Mouse (Mus musculus) heart, adult 18-20 months (tissue): ENCODE results near the gene Tbc1d10c. TPM values are rescaled to one million over a fixed set of nuclear protein-coding genes. Genes with fewer than 3 reads are reported as not detected.
"Not testable (repeated sequence)": the region's sequence is repeated elsewhere in the genome, so short reads cannot be mapped to it uniquely, and the experiment has no call there.

Experiments used
- DNase-seq, 2 experiments: peaks; one replicate each; pipeline ENCODE4 v3.0.0; 2021 to 2022; ENCODE audit warnings: mixed read lengths in 1 of 2
- microRNA-seq, 2 experiments: library from miRNA; unstranded; fragments of <30 nt; microRNA quantifications; one replicate each; pipeline ENCODE4 v1.2.0; 2022
- total RNA-seq, 2 experiments: library from RNA; stranded (reverse); gene quantifications; 2 replicates each; pipeline ENCODE4 v1.2.3; 2021

Gene Tbc1d10c
- total RNA-seq, 2 experiments from 2014 or later, result 12.0 to 20.2 TPM

GRCm38 (mm10) chr19:4145936-4146335 lies 45.1 kb downstream of the Tbc1d10c start:
- no peak for DNase-seq

DNA sequence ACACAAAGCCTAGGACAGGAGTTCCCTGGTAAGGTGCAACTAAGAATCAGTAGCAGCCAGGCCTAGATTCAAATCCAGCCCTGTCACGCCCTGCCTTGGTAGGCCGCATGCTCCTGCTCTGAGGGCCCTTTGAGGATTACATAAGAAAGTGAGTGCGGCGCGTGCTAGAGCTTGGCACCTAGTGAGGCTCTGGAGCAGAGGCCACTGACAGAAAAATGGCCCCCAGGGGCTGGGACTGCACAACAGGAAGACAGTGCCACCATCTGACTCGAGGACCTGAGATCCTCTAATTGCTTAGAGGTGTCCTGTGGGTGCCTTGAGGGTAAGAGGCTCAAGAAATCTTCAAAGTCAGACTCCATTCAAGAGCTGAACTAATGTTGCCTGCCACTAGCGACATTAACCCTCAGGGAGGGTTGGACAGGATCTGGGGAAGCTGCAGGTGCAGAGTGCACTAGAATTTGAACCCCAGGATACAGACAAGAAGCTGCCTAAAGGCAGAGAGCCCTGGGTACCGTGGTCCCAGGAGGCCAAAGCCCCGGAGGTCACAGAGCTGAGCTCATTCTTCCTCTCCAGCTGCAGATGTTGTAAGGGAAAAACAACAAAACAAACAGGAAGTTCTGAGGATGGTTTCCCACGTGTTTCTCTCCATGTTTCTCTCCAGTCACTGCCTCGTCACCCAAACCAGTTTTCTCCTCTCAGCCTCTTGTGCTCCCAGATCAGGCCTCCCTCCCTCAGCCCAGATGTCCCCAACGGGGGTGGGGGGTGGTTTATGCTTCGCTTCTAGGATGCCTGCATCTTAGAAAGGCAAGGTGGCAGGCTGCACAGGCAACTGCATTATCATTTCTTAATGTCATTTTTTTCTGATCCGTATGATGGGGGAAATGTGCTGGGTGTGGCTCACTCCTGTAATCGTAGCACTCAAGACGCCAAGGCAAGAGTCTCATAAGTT lies 46.3 kb downstream of the Tbc1d10c start:
- DNase-seq, result peak; percentile 49 to 74

- no peak for DNase-seq
Measured at GRCm38 (mm10) chr19:4143759-4144268, 47.3 kb downstream of the Tbc1d10c start, which contains the start of gene Cabp4. Gene Cabp4 (minus strand): TSS chr19:4144033.

DNA sequence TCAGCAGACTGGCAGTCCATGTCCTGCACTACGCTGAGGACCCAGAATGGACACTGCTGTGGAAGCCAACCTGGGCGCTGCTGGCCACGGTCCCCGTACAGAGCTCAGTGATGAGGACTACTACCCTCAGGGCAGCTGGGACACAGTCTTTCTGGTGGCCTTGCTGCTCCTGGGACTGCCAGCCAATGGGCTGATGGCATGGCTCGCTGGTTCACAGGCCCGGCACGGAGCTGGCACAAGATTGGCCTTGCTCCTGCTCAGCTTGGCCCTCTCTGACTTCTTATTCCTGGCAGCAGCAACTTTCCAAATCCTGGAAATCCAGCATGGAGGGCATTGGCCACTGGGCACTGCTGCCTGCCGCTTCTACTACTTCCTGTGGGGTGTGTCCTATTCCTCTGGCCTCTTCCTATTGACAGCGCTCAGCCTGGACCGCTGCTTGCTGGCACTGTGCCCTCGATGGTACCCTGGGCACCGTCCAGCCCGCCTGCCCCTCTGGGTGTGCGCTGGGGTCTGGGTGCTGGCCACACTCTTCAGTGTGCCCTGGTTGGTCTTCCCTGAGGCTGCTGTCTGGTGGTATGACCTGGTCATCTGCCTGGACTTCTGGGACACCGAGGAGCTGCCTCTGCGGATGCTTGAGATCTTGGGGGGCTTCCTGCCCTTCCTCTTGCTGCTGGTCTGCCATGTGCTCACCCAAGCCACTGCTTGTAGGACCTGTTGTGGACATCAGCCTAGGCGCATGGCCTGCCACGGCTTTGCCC lies 48.5 kb downstream of the Tbc1d10c start:
- no peak for DNase-seq

- no peak for DNase-seq
Measured at GRCm38 (mm10) chr19:4140147-4140546, 50.9 kb downstream of the Tbc1d10c start.

DNA sequence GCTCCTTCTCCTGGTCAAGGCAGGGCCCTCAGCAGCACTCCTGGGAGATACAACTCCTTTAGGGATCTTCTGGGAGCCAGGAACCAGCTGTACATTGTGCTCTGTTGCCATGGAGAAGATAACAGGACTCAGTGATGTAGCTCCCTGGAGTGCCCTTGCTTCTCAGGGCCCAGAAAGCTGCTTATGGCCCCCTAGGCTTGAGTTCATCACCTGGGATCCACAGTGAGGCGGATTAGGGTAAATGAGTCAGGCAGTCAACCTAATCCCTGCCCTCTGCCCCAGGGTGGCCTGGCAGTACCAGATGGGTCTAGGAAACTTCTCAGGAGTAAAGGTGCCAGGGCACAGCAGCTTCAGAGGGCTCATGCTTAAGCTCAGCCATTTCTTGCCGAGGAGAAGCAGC lies 51.6 kb downstream of the Tbc1d10c start, which contains the start of gene Gpr152:
TSS of gene Gpr152 (plus strand) at position 342 of the 400 bp plus-strand sequence.
- no peak for DNase-seq

GRCm38 (mm10) chr19:4137913-4138312 lies 53.2 kb downstream of the Tbc1d10c start:
- DNase-seq, result no peak

GRCm38 (mm10) chr19:4136463-4136862 lies 54.6 kb downstream of the Tbc1d10c start:
- DNase-seq, result no peak

- not testable (repeated sequence) for DNase-seq
Measured at GRCm38 (mm10) chr19:4135963-4136345, 55.1 kb downstream of the Tbc1d10c start.

GRCm38 (mm10) chr19:4135229-4135962 lies 55.7 kb downstream of the Tbc1d10c start:
- DNase-seq, result not testable (repeated sequence)

DNA sequence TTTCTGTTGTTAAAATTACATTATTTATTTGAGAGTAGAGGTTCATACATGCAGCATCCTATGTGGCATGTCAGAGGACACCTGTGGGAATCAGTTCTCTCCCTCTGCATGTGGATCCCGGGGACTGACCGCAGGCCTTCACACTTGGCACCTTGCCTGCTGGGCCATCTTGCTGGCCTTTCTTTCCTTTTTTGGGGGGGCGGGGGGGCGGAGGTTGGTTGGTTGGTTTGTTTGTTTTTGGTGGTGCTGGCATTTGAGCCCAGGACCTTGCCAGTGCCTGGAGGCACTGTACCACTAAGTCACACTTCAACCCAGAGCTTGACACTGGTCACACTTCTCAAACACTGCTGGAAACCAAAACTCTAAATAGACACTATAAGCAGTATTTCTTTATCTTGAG lies 56.7 kb downstream of the Tbc1d10c start:
- no peak for DNase-seq

Small RNA genes lying within 50 kb of the gene (microRNA-seq; reads per million reads assigned to microRNA genes)
- gene Gm26115, result 0 reads per million in 2 experiments

Other genes with a start within 250 kb of the Tbc1d10c start
- under 1 TPM; 0.28 to 0.30 TPM for gene Aldh3b3, start 232.6 kb downstream of the Tbc1d10c start, total RNA-seq
- gene Aldh3b2, start 219.0 kb downstream of the Tbc1d10c start, total RNA-seq, result under 1 TPM; 0.22 to 0.98 TPM
- 10 to 100 TPM; 24.3 to 28.5 TPM for gene Acy3, start 204.7 kb downstream of the Tbc1d10c start, total RNA-seq
- gene Tbx10, start 198.5 kb downstream of the Tbc1d10c start, total RNA-seq, result not detected
- gene Nudt8, start 190.7 kb downstream of the Tbc1d10c start, total RNA-seq, result 100 to 1,000 TPM; 162 to 166 TPM
- gene Gm49405, start 190.7 kb downstream of the Tbc1d10c start, total RNA-seq, result 1 to 10 TPM in 1 of 2 experiments, under 1 TPM in 1; 0.84 to 1.1 TPM
- 100 to 1,000 TPM; 241 to 281 TPM for gene Doc2g, start 188.0 kb downstream of the Tbc1d10c start, total RNA-seq
- gene Ndufv1, start 178.5 kb downstream of the Tbc1d10c start, total RNA-seq, result 1,000 to 10,000 TPM; 1,128 to 1,150 TPM
- 100 to 1,000 TPM; 350 to 400 TPM for gene Gstp1, start 153.3 kb downstream of the Tbc1d10c start, total RNA-seq
- 100 to 1,000 TPM; 123 to 134 TPM for gene Gstp2, start 145.3 kb downstream of the Tbc1d10c start, total RNA-seq
- gene Gstp3, start 131.7 kb downstream of the Tbc1d10c start, total RNA-seq, result not detected
- not detected for gene Cabp2, start 109.7 kb downstream of the Tbc1d10c start, total RNA-seq
- 10 to 100 TPM; 34.5 to 37.8 TPM for gene Cdk2ap2, start 94.1 kb downstream of the Tbc1d10c start, total RNA-seq
- gene Pitpnm1, start 91.3 kb downstream of the Tbc1d10c start, total RNA-seq, result 10 to 100 TPM; 16.1 to 21.2 TPM
- gene Aip, start 65.4 kb downstream of the Tbc1d10c start, total RNA-seq, result 10 to 100 TPM; 62.1 to 63.2 TPM
- under 1 TPM in 1 of 2 experiments, not detected in 1; 0.08 TPM for gene Gpr152, start 51.5 kb downstream of the Tbc1d10c start, total RNA-seq
- gene Cabp4, start 47.3 kb downstream of the Tbc1d10c start, total RNA-seq, result under 1 TPM; 0.12 to 0.13 TPM
- 10 to 100 TPM; 38.3 to 47.6 TPM for gene Coro1b, start 42.7 kb downstream of the Tbc1d10c start, total RNA-seq
- 1 to 10 TPM in 1 of 2 experiments, under 1 TPM in 1; 0.69 to 8.4 TPM for gene Ptprcap, start 37.7 kb downstream of the Tbc1d10c start, total RNA-seq
- gene Rps6kb2, start 27.9 kb downstream of the Tbc1d10c start, total RNA-seq, result 10 to 100 TPM; 13.1 to 17.1 TPM
- 10 to 100 TPM; 28.3 to 30.5 TPM for gene Carns1, start 15.8 kb downstream of the Tbc1d10c start, total RNA-seq
- gene Ppp1ca, start 781 bp upstream of the Tbc1d10c start, total RNA-seq, result 100 to 1,000 TPM; 293 to 299 TPM
- 1 to 10 TPM; 4.5 to 4.8 TPM for gene Rad9a, start 10.4 kb upstream of the Tbc1d10c start, total RNA-seq
- gene Clcf1, start 23.0 kb upstream of the Tbc1d10c start, total RNA-seq, result 1 to 10 TPM; 1.2 to 2.3 TPM
- not detected for gene AC109138.7, start 23.1 kb upstream of the Tbc1d10c start, total RNA-seq
- gene Pold4, start 40.6 kb upstream of the Tbc1d10c start, total RNA-seq, result 10 to 100 TPM in 1 of 2 experiments, 1 to 10 TPM in 1; 9.1 to 19.9 TPM
- 1 to 10 TPM; 5.6 to 7.4 TPM for gene Ssh3, start 77.9 kb upstream of the Tbc1d10c start, total RNA-seq
- 1 to 10 TPM in 1 of 2 experiments, under 1 TPM in 1; 0.92 to 2.1 TPM for gene Ankrd13d, start 91.9 kb upstream of the Tbc1d10c start, total RNA-seq
- 10 to 100 TPM; 45.9 to 54.9 TPM for gene Grk2, start 114.9 kb upstream of the Tbc1d10c start, total RNA-seq
- 10 to 100 TPM; 34.9 to 44.1 TPM for gene Kdm2a, start 207.0 kb upstream of the Tbc1d10c start, total RNA-seq
- gene Rhod, start 248.1 kb upstream of the Tbc1d10c start, total RNA-seq, result 1 to 10 TPM; 5.4 to 5.8 TPM